Mouse (Mus musculus) bone marrow, adult 2 months (tissue): ENCODE results near the gene Zcchc24.

Source experiments
- CTCF ChIP-seq: fragments of 200-500 bp; IDR thresholded peaks from 2 replicates; pipeline ENCODE4 v1.5.1; 2011; ENCODE audit warnings: low read length, control low read depth; ENCODE audit not compliant: control insufficient read depth, insufficient read depth
- POLR2A ChIP-seq: fragments of 200-500 bp; IDR thresholded peaks from 2 replicates; pipeline ENCODE4 v1.6.1; 2011; ENCODE audit warnings: low read depth, mild to moderate bottlenecking, control low read depth, low read length, borderline replicate concordance; ENCODE audit not compliant: control insufficient read depth

DNA sequence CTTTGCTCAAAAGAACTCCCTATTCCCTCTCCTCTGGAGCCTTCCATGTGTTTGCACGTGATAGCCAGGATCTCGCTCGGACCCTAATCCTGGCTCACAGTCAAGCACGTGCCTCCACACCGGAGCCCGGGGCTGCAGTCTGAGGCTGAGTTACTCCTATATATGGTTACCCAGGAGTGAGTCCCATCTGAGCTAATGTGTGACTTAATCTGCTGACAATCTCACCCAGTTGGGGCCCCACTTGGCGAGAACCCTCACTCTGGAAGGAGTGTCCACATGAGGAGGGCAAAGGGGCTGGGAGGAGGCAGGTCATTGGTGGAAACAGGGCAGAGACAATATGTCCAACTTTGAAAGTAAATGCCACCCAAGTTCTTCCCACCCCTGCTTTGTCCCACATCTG is 57.7 kb downstream of the Zcchc24 start:
- TF ChIP-seq CTCF (no peak), POLR2A (no peak)
